Mouse (Mus musculus) activated CD4-positive, CD25-positive, alpha-beta regulatory T cell, adult 4 months (primary cell): ENCODE measurements around the gene Lce1d. TPM values are rescaled to one million over a fixed set of nuclear protein-coding genes. Genes with fewer than 3 reads are reported as not detected.
"Not testable (repeated sequence)": the region's sequence is repeated elsewhere in the genome, so short reads cannot be mapped to it uniquely, and the experiment has no call there.

Experiments used
- ATAC-seq: one replicate; pipeline ENCODE4 v1.8.0; 2017
- polyA plus RNA-seq, 2 experiments: library from polyadenylated mRNA; unstranded; fragments of 100-300 nt; shearing (Covaris generic); gene quantifications; one replicate each; pipeline ENCODE4 v1.2.1; 2017

Lce1d gene
- not detected for polyA plus RNA-seq

DNA sequence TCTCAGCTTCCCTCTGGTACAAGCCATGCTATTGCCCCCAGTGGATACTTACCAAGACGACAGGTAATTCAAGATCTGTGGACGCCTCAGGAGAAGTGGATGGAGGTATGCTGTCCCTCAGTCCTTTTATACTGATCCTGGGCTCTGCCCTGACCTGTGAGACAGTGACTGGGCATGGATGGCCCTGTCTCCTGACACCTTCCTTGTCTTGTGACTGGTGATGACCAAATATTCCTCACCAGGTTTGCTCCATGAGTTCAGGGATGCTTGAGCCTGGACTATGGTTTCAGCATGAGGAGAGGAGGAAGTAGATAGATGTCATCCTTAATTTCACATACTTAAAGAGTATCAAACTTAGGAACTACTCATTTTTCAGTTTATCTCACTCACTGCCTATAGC, at the start of gene Lce1d:
Gene Lce1d, minus strand, starts transcription at position 101 of the 400 bp plus-strand sequence.
- ATAC-seq, result no peak

DNA sequence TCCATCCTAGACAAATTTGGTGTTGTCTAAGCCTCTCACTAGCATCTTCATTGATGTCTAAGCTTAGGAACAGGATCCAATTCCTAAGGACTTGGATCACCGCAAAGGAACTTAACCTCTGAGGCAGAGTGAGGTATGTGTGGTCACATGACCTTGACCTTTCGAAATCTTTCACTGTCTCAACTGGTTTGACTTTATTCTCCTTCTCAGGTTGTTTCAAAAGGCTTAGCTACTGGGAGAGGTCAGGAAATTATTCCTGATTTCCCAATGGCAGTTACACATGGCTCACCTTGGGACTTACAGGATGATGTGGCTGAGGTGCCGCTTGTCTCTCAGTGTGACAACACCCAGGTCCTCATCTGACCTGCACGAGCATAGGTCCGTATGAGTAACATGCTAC, 35.6 kb upstream of the Lce1d start:
- no peak for ATAC-seq

DNA sequence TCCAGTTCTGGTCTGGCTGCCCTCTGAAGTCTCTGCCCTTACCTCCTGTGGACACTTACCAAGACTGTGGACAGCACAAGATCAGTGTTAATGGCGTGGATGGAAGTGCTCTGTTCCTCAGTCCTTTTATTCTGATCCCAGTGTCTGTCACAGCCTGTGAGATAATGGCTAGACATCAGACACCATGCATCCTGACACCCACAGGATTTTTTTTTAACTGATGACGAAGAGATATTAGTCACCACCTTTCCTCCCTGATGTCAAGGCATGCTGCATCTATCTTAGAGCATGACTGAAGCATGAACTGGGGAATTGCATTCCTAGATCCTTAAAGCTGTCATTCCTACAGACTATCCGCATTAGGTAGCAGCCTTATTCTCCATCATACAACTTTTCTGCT, 33.2 kb upstream of the Lce1d start, which contains the start of gene Lce1f:
Gene Lce1f, minus strand, starts transcription at position 101 of the 400 bp plus-strand sequence.
- ATAC-seq, result no peak

DNA sequence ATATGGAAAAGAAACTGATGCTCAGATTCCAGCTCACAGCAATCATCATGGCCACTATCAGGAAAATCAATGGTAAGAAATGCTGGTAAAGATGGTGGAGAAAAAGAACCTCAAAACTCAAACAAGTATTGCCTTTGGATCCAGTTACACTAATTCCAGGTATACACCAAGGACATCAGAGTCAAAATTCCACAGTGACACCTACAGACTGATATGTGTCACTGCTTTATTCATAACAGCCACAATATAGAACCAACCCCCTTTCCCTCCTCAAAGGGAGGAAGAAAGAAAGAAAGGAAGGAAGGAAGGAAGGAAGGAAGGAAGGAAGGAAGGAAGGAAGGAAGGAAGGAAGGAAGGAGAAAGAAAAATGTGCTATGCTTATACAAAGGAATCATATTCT, 28.1 kb upstream of the Lce1d start:
- no peak for ATAC-seq

DNA sequence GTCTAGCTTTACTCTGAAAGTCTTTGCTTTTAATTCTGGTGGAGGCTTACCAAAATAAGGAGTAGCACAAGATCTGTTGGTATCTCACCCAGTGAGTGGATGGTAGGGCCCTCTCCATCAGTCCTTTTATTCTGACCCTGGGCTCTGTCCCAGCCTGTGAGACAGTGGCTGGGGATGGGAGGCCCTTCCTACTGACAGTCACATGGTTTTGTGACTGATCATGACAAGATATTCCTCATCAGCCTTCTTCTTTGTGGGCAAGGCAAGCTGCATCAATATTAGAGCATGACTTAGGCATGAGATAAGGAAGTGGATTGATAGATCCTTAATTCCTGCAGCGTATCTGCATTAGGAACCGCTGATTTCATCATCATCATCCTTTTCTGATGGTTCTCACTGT, 22.0 kb upstream of the Lce1d start, which contains the start of gene Lce1e:
Gene Lce1e, minus strand, starts transcription at position 101 of the 400 bp plus-strand sequence.
- no peak for ATAC-seq

DNA sequence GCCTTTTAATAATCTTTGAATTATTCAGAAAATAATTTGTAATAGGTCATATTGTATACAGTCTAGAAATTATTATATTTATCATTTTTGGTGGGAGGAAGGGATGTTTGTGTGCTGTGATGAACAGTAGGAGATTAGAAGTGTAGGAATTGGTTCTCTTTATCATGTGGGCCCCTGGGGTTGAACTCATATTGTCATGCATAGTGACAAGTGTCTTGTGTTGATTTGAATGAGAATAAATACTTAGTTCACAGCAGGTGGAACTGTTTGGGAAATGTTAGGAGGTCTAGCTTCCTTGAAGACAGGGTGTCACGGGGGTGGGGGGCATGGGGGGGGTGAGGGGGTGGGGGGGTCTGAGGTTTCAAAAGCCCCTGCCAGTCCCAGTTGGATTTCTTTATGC, 7.6 kb upstream of the Lce1d start:
- no peak for ATAC-seq

DNA sequence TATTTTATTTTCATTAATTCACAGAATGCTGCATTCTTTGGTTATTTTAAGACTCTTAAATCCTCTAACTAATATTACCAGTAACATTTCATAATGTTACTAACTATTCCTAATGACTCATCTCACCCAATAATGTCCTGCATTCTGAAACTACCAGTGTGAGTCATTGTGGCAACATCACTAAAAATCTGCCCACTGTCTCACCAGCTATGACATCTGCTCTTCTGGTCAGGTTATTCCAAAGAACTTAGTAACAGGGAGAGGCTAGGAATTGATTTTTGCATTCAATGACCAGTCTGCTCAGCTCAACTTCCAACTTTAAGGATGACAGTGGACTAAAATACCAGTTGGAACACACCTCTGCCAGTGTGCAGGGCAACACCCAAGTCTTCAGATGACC, 4.7 kb upstream of the Lce1d start:
- no peak for ATAC-seq

DNA sequence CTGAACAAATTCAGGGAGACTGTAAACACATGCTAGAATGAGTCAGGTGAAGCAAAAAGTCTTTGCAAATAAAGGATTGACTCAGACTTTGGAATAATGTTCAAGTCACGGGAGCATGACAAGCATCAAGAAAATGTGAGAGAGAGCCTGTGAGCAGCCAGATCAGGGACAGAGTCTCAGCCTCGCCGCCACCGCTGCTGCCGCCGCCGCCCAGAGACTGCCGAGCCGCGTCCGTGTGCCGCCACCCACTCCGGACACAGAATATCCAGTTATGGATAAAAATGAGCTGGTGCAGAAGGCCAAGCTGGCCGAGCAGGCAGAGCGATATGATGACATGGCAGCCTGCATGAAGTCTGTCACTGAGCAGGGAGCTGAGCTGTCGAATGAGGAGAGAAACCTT, 2.1 kb upstream of the Lce1d start:
- not testable (repeated sequence) for ATAC-seq

DNA sequence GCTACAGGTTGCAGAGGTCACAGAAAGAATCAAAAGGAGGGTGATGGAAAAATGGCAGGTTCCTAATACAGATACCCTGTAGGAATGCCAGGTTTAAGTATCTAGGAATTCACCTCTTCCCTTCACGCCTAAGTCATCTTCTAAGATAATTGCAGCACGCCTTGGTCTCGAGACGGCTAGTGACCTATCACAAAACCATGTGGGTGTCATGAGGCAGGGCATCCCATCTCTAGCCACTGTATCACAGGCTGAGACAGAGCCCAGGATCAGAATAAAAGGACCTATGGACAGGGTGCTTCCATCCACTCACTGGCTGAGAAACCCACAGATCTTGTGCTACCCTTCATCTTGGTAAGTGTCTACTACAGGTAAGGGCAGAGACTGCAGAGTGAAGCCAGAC, 8.1 kb downstream of the Lce1d start, which contains the start of gene Lce1c:
Gene Lce1c, plus strand, starts transcription at position 301 of the 400 bp plus-strand sequence.
- ATAC-seq, result no peak

DNA sequence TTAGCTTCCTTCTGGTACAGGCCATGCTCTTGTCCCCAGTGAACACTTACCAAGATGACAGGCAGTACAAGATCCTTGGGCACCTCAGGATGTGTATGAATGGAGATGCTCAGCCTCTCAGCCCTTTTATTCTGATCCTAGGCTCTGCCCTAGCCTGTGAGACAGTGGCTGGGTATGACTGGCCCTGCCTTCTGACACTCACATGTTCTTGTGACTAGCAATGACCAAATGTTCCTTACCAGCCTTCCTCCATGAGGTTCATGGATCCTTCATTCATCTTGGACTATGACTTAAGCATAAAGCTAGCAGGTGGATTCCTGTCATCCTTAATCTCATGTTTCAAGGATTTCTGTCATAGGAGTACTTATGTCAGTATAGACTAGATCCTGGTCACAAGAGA, 16.8 kb downstream of the Lce1d start, which contains the start of gene Lce1a2:
Gene Lce1a2, minus strand, starts transcription at position 101 of the 400 bp plus-strand sequence.
- no peak for ATAC-seq

DNA sequence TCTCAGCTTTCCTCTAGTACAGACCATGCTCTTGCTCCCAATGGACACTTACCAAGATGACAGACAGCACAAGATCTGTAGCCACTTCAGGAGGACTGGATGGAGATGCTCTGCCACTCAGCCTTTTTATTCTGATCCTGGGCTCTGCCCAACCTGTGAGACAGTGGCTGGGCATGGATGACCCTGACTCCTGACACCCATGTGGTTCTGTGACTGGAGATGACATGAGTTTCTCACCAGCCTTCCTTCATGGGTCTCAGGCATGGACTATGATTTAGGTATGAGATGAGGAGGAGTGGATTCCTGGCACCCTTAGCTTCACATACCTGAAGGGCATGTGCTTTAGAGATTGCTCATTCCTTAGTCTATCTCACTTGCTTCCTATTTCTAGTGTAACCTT, 30.2 kb downstream of the Lce1d start, which contains the start of gene Lce1b:
Gene Lce1b, minus strand, starts transcription at position 101 of the 400 bp plus-strand sequence.
- no peak for ATAC-seq

DNA sequence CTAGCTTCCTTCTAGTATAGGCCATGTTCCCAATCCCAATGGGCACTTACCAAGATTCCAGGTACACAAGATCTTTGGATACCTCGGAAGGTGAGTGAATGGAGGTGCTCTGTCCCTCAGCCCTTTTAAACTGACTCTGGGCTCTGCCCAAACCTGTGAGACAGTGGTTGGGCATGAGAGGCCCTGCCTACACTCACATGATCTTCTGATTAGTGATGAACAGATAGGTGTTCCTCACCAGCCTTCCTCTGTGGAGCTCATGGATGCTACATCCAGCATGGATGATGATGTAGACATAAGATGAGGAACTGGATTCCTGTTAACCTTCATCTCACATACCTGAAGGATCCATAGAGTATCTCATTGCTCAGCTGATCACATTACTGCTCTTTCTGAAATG, 38.8 kb downstream of the Lce1d start, which contains the start of gene Lce1a1:
Gene Lce1a1, minus strand, starts transcription at position 101 of the 400 bp plus-strand sequence.
- no peak for ATAC-seq

DNA sequence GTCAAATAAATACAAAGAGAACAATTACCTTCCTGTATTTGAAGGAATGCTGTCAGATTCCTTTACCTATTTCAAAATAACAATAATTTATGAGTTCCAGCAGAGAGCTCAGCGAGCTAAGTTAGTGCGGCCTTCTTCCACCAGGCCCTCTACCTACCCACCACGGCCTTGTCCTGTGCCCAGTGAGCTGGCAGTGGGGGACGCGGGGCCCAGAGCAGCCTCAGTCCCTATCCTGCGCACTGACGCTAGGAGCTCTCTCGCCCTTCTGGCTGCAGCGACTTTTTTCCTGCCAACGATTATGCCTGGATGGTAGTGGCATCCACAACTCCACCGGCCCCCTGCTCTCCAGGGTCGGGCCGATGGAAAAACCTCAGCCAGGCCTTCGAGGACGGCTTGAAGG, 47.2 kb downstream of the Lce1d start:
- ATAC-seq, result no peak

DNA sequence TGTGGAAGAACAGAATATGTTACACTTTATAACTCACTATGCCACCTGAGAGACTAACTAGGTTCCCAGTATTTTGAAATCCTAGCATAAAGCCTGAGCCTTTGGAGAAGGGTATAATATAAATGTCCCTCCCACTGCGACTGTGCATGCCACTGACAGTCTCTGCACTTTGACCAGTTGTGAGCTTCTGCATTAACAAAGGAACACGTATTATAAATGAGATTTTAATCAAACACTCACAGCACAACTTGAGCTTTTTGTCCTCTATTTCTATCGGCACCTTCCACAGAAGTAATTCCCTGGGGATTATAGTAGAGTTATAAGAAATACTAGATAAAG, 48.4 kb downstream of the Lce1d start:
- ATAC-seq, result no peak

DNA sequence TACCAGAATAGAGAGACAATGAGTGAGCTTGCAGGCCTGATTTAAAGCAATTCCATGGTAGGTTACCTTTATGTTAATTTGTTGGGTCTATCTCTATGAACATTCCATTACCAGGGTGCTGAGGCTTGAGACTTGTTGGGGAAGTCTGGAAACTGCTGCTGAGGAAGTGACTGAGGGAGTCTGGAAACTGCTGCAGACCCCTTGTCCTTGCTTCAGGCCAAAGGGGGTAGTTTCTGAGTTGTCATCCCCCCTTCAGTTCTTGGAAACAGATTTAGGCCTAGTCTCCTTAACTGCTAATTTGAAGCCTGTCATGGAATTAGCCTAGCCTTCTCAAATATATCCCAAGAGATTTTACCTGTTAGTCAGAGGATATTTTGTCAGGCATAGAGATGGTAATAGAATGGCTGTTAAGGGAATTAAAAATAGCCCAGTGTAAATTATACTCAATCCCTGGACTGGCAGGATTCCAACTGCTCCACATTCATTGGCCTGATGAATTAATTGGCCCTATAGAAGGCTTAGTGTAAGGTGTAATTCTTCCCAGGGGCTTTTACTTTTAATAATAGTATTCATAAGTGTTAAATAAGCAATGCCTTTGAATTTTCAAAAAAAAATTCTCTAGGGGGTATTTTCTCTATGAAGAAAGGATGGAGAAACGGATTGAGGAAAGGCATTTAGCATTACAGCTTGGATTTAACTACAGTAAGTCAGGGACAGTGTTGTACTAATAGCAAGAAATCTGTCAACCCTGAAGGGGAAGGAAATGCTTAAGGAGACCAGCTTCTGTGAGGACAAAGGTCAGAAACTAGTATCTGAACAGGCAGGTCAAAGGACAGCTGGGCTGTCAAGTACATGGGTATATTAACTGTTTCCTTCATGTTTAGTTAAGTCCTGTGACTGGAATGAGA, 49.0 kb downstream of the Lce1d start:
- no peak for ATAC-seq

Other genes with a start within 250 kb of the Lce1d start
- not detected for gene Sprr1b, start 248.4 kb downstream of the Lce1d start, polyA plus RNA-seq
- gene Sprr3, start 228.5 kb downstream of the Lce1d start, polyA plus RNA-seq, result not detected
- gene Sprr1a, start 201.3 kb downstream of the Lce1d start, polyA plus RNA-seq, result not detected
- not detected for gene Sprr4, start 186.7 kb downstream of the Lce1d start, polyA plus RNA-seq
- not detected for gene 2310046K23Rik, start 152.7 kb downstream of the Lce1d start, polyA plus RNA-seq
- not detected for gene Ivl, start 113.5 kb downstream of the Lce1d start, polyA plus RNA-seq
- gene Smcp, start 98.2 kb downstream of the Lce1d start, polyA plus RNA-seq, result not detected
- gene 2210017I01Rik, start 79.7 kb downstream of the Lce1d start, polyA plus RNA-seq, result not detected
- not detected for gene Lce6a, start 65.5 kb downstream of the Lce1d start, polyA plus RNA-seq
- not detected for gene Lce1a1, start 38.9 kb downstream of the Lce1d start, polyA plus RNA-seq
- gene Lce1b, start 30.3 kb downstream of the Lce1d start, polyA plus RNA-seq, result not detected
- not detected for gene Lce1a2, start 16.9 kb downstream of the Lce1d start, polyA plus RNA-seq
- not detected for gene Lce1c, start 8.0 kb downstream of the Lce1d start, polyA plus RNA-seq
- not detected for gene Lce1e, start 21.9 kb upstream of the Lce1d start, polyA plus RNA-seq
- not detected for gene Lce1f, start 33.1 kb upstream of the Lce1d start, polyA plus RNA-seq
- gene Gm38119, start 51.9 kb upstream of the Lce1d start, polyA plus RNA-seq, result not detected
- not detected for gene Lce1g, start 65.1 kb upstream of the Lce1d start, polyA plus RNA-seq
- gene Lce1h, start 77.9 kb upstream of the Lce1d start, polyA plus RNA-seq, result not detected
- gene Lce1i, start 91.7 kb upstream of the Lce1d start, polyA plus RNA-seq, result not detected
- not detected for gene Lce1j, start 103.3 kb upstream of the Lce1d start, polyA plus RNA-seq
- gene Lce1k, start 120.7 kb upstream of the Lce1d start, polyA plus RNA-seq, result not detected
- not detected for gene Kprp, start 140.0 kb upstream of the Lce1d start, polyA plus RNA-seq
- gene Lce1l, start 164.1 kb upstream of the Lce1d start, polyA plus RNA-seq, result not detected
- not detected for gene 2310050C09Rik, start 183.0 kb upstream of the Lce1d start, polyA plus RNA-seq
- not detected for gene Lce3a, start 239.0 kb upstream of the Lce1d start, polyA plus RNA-seq
- not detected for gene Lce3b, start 245.8 kb upstream of the Lce1d start, polyA plus RNA-seq